Mouse (Mus musculus): Measurements from ENCODE around the gene Tescl.
A peak's percentile ranks its signal among the peaks of the same experiment; 100 is the strongest.

Tescl gene

GRCm38 (mm10) chr7:24299823-24300481 is 33.8 kb downstream of the Tescl start:
- DNase-seq (ENCODE audit: low spot score) = no peak

- peak; percentile 82 for DNase-seq (ENCODE audit: low spot score)
Observed at GRCm38 (mm10) chr7:24298973-24299708, 34.6 kb downstream of the Tescl start.

- DNase-seq (ENCODE audit: low spot score) = no peak
Observed at GRCm38 (mm10) chr7:24298635-24298972, 35.1 kb downstream of the Tescl start.

- DNase-seq (ENCODE audit: low spot score) = no peak
Observed at GRCm38 (mm10) chr7:24297361-24298095, 36.2 kb downstream of the Tescl start.

- no peak for DNase-seq (ENCODE audit: low spot score)
Observed at GRCm38 (mm10) chr7:24296386-24296785, 37.4 kb downstream of the Tescl start.

GRCm38 (mm10) chr7:24295376-24295775 is 38.4 kb downstream of the Tescl start:
- no peak for DNase-seq (ENCODE audit: low spot score)

GRCm38 (mm10) chr7:24294763-24295162 is 39.0 kb downstream of the Tescl start:
- DNase-seq (ENCODE audit: low spot score) = no peak

GRCm38 (mm10) chr7:24293061-24293851 is 40.5 kb downstream of the Tescl start:
- DNase-seq (ENCODE audit: low spot score) = no peak

GRCm38 (mm10) chr7:24291387-24292090 is 42.2 kb downstream of the Tescl start:
- DNase-seq (ENCODE audit: low spot score) = no peak

- DNase-seq (ENCODE audit: low spot score) = no peak
Observed at GRCm38 (mm10) chr7:24290106-24290693, 43.5 kb downstream of the Tescl start.

- no peak for DNase-seq (ENCODE audit: low spot score)
Observed at GRCm38 (mm10) chr7:24288512-24288911, 45.2 kb downstream of the Tescl start.

- DNase-seq (ENCODE audit: low spot score) = no peak
Observed at GRCm38 (mm10) chr7:24287670-24288069, 46.1 kb downstream of the Tescl start.

GRCm38 (mm10) chr7:24286916-24287315 is 46.8 kb downstream of the Tescl start:
- DNase-seq (ENCODE audit: low spot score) = no peak

- no peak for DNase-seq (ENCODE audit: low spot score)
Observed at GRCm38 (mm10) chr7:24286090-24286489, 47.6 kb downstream of the Tescl start.
